Mouse (Mus musculus) left cerebral cortex, postnatal 10 days (tissue): ENCODE measurements around the gene Gpatch8. TPM values are rescaled to one million over a fixed set of nuclear protein-coding genes. Genes with fewer than 3 reads are reported as not detected.
A peak's percentile ranks its signal among the peaks of the same experiment; 100 is the strongest.
"Not testable (repeated sequence)": the region's sequence is repeated elsewhere in the genome, so short reads cannot be mapped to it uniquely, and the experiment has no call there.

Experiments used
- DNase-seq, 2 experiments: peaks; one replicate each; pipeline ENCODE4 v3.0.0; 2021 to 2022; ENCODE audit warnings: low spot score in 2 of 2, mixed read lengths in 1 of 2; ENCODE audit errors: extremely low spot score in 1 of 2
- intact Hi-C: fragments of 180-260 bp; cut with DNase I; formaldehyde crosslinking; loops from one replicate; pipeline ENCODE4 v1.15.1; 2025
- total RNA-seq, 2 experiments: library from RNA; stranded (reverse); gene quantifications; 2 replicates each; pipeline ENCODE4 v1.2.3; 2021

Gpatch8 gene
- total RNA-seq, 2 experiments from 2014 or later: 46.0 to 46.8 TPM

DNA sequence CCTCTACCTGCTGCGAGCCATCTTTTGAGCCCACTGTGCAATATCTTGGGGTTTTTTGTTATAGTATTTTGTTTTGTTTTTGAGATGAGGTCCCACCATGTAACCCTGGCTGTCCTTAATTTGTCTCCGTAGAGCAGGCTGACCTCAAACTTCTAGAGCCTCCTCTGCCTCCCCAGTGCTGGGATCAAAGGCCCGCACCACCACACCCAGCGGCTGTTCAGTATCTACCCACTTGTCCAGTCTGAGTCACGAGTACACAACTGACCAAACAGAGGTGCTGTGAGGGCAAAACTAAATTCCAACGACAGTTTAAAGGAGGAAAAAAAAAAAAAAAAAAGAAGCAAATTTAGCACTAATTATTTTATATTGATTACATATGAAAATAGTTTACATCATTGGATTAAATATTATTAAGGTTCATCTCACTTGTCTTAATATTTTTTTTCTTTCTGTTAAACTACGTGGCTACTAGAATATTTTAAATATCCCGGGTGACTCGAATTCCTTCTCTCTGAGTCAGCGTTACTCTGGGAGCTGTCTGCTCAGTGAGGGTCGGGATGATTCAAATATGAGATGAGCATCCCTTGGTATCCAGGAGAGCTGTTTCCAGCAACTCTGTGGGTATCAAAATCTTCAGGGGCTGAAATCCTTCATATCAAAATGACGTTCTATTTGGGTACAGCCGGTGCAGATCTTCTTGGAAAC lies 20.0 kb upstream of the Gpatch8 start:
- intact Hi-C loops: no loop called here
- no peak for DNase-seq

DNA sequence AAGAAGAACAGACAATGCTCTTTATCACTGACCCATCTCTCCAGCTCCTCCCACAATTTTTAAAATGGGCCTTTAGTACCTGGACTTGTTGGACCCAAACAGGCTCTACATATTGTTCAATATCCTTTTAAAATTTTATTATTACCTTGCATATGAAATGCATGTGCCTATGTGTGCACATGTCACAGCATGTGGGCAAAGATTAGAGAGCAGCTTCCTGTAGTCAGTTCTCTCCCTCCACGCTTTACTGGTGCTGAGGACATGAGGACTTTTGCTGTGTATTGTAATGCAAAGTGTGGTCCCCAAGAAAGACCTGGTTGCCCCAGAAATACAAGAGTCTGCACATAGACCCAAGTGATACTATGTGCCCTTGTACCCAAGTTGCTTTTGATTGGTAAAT lies 18.8 kb upstream of the Gpatch8 start:
- intact Hi-C loops: no loop called here
- no peak for DNase-seq

DNA sequence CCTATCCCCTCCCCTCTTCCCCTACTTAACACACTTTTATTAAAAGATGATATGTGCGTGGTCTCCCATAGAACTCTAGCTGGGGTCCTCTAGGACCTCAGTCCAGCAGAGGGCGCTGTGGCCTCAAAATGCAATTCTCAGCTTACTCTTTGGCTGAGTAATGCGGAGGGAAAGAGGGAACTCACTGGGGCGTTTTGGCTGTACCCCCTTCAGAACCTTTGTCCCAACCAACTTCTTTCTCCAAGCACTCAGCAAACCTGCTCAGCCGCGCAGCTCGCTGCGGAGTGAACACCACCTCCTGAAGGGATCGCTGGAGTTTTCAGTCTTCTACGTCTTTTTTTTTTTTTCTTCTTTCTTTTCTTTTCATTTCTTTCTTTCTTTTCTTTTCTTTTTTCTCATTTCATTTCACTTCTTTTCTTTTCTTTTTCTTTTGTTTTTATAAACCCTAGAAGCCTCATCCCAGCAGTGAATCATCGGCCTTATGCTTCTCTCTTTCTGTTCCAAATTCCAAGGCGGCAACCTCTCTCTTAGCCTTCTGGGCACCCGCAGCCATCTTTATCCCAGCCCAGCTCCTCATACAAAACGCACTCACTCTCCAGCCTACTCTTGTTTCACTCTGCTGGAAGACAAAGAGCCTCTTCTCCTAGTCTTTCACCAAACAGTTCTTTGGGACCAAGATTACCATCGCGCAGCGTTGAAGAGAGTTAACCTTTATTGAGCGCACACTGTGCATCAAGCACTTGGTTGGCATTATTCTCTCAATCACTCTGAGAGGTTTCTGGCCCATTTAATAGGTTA lies 16.9 kb upstream of the Gpatch8 start:
- intact Hi-C loops: loop anchor here (2.0 to 5.0 kb wide), 2 partner anchors 34 to 80 kb away; no protein-coding TSS in a partner anchor

DNA sequence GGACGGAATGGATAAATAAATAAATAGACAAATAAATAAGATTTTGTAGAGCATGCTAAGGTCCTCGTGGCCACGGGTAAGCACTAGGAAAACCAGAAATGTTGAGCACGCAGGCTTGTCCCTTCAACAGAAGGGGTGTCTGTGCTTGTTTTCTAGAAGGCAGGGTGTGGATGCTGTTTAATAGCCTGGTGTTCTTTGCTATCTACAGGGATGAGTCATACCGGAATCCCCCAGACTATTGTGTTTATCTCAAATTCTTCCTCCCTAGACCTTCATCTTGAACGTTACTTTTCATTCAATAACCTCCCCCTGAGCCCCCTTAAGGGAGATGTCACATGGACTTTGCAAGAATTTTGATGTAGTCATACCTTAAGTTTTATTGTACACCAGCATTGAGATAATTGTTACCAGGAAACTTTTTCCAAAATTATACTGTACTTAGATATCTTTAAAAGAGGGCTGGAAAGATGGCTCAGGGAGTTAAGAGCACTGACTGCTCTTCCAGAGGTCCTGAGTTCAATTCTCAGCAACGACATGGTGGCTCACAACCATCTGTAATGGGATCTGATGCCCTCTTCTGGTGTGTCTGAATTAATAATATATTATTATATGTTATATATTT lies 12.7 kb upstream of the Gpatch8 start:
- intact Hi-C loops: no loop called here
- no peak for DNase-seq

More for the DNA sequence above, 16.9 kb upstream of the Gpatch8 start:
- peak; percentile 68 to 86 for DNase-seq

DNA sequence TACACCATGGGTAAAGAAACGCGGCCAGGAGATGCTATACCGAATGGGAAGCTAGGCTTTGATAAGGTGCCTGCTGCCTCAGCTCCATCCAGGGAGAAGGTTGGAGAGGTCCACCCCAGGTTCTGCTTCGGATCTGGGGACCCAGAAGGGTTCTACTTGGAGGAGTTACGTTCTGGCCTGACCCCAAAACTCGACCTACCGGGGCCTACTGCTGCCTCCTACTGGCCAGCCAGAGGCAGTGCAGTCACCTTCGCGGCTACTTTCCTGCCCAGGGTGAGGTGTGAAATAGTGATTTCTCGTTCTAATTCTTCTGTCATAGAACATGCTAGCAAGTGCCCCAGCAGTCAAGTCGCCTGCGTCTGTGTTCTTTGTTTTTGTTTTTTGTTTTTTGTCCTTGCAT lies 12.0 kb upstream of the Gpatch8 start:
- DNase-seq: no peak
- intact Hi-C loops: no loop called here

DNA sequence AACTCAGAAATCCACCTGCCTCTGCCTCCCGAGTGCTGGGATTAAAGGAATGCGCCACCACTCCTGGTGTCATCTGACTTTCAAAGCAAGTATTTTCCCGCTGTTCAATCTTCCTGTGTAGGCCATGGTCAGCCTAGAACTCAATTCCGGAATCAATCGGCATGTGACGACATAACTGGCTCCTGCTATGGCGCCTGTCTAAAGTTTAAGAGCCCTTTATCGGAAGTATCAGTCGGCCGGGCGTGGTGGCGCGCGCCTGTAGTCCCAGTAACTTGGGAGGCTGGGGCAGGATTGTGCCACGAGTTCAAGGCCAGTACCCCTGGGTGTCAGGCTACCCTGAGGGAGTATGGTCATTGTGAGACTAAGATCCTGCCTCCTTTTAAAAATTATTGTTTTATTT lies 11.5 kb upstream of the Gpatch8 start:
- no peak for DNase-seq
- intact Hi-C loops: no loop called here

DNA sequence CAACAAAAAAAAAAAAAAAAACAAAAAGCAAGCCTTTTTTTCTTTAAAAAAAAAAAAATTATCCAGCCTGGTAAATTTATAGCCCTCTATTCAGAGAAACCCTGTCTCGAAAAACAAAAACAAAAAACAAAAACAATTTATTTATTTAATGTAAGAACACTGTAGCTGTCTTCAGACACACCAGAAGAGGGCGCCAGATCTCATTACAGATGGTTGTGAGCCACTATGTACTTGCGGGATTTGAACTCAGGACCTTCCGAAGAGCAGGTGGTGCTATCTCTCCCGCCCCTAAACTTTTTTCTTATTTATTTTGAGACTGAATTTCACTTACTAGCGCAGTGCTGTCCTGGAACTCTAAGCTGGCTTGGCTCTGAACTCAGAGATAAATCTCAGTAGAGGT lies 11.0 kb upstream of the Gpatch8 start:
- intact Hi-C loops: no loop called here
- DNase-seq: no peak

DNA sequence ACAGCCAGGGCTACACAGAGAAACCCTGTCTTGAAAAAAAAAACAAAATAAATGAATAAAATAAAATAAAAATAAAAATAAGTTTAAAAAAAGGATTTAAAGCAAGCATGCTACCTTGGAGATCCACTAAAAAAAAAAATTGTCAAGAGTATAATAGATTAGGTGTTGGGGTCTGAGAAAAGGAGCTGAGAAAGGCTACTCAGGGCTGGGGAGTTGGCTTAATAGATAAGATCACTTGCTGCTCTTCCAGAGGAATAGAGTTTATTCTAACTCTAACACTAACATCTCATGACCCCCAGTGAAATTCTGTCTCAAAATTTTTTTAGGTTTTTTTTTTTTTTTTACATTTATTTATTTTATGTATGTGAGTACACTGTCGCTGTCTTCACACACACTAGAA lies 10.1 kb upstream of the Gpatch8 start:
- no peak for DNase-seq
- intact Hi-C loops: no loop called here

DNA sequence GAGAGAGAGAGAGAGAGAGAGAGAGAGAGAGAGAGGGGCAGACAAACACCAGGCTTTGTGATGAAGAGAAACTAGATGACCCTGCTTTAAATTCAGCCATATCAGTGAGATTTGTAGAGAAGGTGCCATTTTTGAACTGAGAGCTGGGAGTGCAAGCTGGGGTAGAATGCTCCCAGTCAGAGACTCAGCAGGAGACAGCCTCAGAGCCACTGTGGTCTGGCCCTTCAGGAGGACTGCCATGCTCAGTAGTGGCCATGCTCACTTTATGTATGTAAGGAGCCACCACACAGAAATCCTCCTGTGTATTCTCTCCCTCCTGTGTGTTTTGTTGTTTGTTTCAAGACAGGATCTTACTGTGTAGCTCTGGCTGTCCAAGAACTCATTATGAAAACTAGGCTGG lies 9.5 kb upstream of the Gpatch8 start:
- DNase-seq: no peak
- intact Hi-C loops: no loop called here

DNA sequence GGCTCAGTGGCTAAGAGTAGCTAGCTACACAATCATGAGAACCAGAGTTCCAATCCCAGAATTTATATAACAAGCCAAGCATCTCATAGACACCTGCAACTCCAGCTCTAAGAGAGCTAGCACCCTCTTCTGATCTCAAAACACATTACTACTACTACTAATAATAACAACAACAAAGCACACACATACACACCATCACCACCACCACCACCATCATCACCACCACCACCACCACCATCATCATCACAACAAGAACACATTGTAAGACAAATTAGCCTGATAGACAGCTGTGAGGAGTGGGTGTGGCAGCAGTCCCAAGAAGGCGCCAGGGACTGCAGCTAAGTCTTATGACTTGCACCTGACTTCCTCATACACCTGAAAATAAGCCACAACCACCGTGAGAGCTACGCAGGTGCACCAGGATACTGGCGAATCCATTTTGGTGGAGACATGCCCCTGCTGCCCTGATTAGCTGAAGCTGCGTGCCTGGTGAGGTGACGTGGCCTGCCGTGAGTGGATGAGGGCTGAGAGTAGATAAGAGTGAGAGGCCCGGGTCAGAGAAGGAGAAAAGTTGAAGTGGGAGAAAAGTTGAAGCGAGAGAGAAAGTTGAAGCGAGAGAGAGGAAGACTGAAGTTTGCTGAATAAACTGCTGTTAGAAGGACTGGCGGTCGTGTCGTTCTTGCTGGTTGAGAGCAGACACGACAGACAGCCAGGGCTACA lies 8.9 kb upstream of the Gpatch8 start:
- intact Hi-C loops, DNase-seq: not testable (repeated sequence)

DNA sequence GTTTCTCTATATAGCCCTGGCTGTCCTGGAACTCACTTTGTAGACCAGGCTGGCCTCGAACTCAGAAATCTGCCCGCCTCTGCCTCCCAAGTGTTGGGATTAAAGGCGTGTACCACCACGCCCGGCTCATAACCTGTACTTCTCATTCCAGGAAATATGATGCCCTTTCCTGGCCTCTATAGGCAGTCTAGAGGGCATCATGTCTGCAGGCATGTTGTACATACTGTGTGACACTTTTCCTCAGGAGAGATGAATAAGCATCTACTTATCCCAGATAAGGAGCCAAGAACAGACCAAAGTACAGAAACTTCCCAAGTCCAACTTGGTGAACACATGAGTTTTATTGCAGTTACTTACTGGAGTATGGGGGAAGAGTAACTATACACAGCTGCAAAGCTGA lies 2.5 kb upstream of the Gpatch8 start:
- no peak for DNase-seq
- intact Hi-C loops: no loop called here

DNA sequence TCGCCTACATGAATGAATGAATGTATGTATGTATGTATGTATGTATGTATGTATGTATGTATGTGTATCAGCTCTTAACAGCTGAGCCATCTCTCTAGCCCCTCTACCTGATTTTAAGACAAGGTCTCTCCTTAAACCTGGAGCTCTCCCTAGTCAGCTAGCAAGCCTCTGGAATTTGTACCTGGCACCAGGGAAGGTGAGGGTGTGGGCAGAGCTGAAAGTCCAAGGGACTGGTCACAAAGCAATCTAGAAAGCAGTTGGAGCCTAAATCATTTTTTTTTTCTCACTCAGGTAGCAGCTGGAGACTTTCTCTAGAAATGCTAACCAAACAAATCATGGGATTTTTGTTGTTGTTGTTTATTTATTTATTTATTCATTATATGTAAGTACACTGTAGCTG lies 1.2 kb upstream of the Gpatch8 start:
- intact Hi-C loops: no loop called here
- DNase-seq: no peak

DNA sequence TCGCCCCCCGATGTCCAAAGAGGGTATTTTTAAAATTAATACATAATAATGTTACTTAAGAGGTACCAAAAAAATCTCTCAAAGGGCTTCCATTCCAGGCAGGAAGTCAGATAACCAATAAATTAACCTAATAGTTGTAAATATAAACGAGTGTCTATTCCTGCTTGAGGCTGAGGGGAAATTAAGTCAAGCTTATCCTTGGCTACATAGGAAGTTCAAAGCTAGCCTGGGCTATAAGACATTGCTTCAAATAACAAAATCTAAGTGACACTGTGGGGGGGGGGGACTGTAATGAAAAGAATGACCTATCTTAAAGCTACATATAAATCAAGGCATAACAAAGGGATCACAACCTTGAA lies 503 bp upstream of the Gpatch8 start:
- DNase-seq: no peak
- intact Hi-C loops: no loop called here

DNA sequence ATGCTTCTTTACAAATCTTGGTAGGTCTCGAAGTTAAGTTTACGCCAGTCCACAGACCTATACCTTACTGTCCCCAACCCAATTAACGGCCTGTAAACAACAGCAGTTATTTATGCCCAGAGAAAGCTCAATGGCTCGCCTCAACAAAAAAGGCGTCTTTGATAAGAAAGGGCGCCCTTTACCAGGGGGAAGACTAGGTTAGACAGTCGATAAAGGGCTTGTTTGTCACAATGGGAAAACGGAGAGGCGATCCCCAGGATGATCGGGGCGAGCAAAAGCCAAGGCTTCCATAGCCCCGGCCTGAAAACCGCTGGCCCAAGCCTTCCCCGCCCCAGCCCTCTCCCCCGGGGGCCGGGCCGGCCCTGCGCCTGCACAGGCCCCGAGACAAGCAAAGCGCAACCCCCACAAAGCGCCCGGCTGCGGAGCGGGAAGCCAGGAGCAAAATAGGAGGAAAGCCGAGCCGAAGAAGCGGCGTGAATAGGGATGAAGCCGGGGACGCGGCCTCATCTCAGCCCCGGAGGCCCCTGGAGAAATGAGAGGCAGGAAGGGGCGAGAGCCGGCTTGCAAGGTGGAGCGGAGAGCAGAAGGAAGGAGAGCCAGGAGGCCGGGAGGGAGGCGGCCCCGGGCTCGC lies 677 bp downstream of the Gpatch8 start:
- peak in 1 of 2 experiments; percentile 63 for DNase-seq

DNA sequence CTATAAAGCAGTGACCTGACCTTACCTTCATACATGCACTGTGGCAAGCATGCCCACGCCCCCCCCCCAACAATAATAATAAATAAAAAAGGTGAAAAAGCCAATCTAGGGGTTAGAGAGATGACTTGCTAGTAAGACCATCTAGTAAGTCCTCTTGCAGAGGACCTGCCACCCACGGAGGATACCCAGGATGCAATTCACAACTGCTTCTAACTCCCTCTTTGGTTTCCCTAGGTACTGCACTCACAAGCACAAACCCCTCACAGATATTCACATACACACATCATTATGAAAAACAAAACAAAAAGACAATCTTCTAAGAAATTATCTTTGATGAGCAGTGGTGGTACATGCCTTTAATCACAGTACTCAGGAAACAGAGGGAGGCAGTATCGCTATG lies 4.1 kb downstream of the Gpatch8 start:
- intact Hi-C loops: no loop called here

More for the DNA sequence above, 677 bp downstream of the Gpatch8 start:
- intact Hi-C loops: no loop called here

DNA sequence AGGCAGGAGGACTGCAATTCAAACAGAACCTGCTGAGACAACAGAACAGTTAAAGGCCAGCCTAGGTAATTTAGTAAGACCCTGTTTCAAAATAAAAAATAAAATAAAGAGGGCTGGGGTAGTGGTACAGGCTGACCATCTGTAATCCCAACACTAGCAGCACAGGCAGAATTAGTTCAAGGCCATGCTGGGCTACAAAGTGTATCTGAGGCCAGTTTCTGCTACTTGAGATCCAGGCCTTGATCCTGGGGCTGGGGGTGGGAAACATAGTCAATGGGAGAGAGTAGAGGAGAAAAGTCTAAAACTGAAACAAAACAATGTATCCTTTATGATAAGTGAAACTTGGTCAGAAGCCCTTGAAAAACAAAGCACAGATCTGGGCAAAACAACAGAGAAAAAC lies 5.0 kb downstream of the Gpatch8 start:
- intact Hi-C loops: no loop called here
- no peak for DNase-seq

More for the DNA sequence above, 4.1 kb downstream of the Gpatch8 start:
- no peak for DNase-seq

DNA sequence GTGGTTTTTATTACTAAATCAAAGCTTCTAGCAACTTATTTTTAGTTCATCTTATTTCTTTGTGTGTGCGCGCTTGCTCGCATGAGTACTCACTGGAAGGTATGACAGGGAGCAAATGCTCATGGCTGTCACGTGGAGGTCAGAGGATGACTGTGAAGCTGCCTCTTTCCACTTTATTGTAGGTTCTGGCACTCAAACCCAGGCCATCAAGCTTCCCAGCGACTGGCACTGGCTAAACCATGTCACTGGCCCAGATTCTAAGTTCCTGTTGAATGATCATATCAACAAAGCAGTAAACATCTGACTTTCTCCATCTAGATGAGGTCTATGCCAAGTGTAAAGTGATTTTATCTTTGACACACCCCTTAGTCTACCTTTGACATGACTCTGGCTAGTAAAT lies 14.7 kb downstream of the Gpatch8 start:
- DNase-seq: no peak
- intact Hi-C loops: no loop called here

DNA sequence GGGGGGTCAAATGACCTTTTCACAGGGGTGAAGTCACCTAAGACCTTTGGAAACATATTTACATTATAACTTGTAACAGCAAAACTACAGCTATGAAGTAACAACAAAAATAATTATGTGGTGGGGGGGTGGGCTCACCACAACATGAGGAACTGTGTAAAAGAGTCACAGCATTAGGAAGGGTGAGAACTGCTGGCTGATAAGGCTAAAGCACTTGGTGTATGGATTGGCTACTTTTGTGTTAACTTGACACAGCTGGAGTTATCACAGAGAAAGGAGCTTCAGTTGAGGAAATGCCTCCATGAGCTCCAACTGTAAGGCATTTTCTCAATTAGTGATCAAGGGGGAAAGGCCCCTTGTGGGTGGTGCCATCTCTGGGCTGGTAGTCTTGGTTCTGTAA lies 15.9 kb downstream of the Gpatch8 start:
- intact Hi-C loops, DNase-seq: not testable (repeated sequence)

DNA sequence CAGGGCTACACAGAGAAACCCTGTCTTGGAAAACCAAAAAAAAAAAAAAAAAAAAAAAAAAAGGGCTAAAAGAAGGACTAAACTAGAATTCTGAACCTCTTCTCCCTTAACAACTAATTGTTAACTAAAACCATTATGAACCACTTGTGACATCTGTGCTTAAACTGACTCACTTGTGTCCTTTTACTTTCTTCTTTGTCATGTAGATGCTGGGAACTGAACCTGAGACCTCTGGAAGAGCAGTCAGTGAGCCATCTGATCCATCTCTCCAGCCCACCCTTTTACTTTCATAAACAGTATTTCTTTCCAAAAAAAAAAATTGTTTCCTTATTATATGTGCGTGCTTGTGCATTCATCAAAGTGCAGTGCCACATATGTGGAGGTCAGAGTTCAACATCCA lies 16.5 kb downstream of the Gpatch8 start:
- intact Hi-C loops: no loop called here
- no peak for DNase-seq
